Mouse (Mus musculus) embryonic facial prominence, embryonic 14.5 days (tissue): ENCODE results near the gene Atf2. TPM values are rescaled to one million over a fixed set of nuclear protein-coding genes. Genes with fewer than 3 reads are reported as not detected.
A peak's percentile ranks its signal among the peaks of the same experiment; 100 is the strongest.

Source experiments
- ATAC-seq: fragments of 200-750 bp; cut with Nextera tagmentation; 2 replicates; pipeline ENCODE4 v1.8.0; 2017; ENCODE audit warnings: low read depth, moderate number of reproducible peaks, moderate TSS enrichment
- DNase-seq: peaks from one replicate; pipeline ENCODE4 v3.0.0-alpha.2; 2015; ENCODE audit warnings: low spot score
- H3K27ac ChIP-seq: fragments of 300-500 bp; sonication (generic); replicated peaks from 2 replicates; pipeline ENCODE4 v1.5.1; 2014; ENCODE audit warnings: low read depth, mild to moderate bottlenecking, low read length, moderate library complexity
- H3K27me3 ChIP-seq: fragments of 300-500 bp; sonication (generic); replicated peaks from 2 replicates; pipeline ENCODE4 v1.6.1; 2014; ENCODE audit warnings: low read length; ENCODE audit not compliant: control insufficient read depth, insufficient read depth
- H3K36me3 ChIP-seq: fragments of 300-500 bp; sonication (generic); 2 replicates; pipeline ENCODE4 v1.6.1; 2014; ENCODE audit warnings: low read length, mixed read lengths; ENCODE audit not compliant: control insufficient read depth, insufficient read depth
- H3K4me1 ChIP-seq: fragments of 300-500 bp; sonication (generic); 2 replicates; pipeline ENCODE4 v1.6.1; 2014; ENCODE audit warnings: antibody characterized with exemption, low read length; ENCODE audit not compliant: control insufficient read depth, insufficient read depth
- H3K4me2 ChIP-seq: fragments of 300-500 bp; sonication (generic); 2 replicates; pipeline ENCODE4 v1.6.1; 2014; ENCODE audit warnings: low read depth, mild to moderate bottlenecking, low read length, moderate library complexity, mixed read lengths
- H3K4me3 ChIP-seq: fragments of 300-500 bp; sonication (generic); 2 replicates; pipeline ENCODE4 v1.5.1; 2014; ENCODE audit warnings: low read depth, mild to moderate bottlenecking, low read length
- H3K9ac ChIP-seq: fragments of 300-500 bp; sonication (generic); 2 replicates; pipeline ENCODE4 v1.6.1; 2014; ENCODE audit warnings: low read depth, mild to moderate bottlenecking, low read length, moderate library complexity, mixed read lengths
- H3K9me3 ChIP-seq: fragments of 300-500 bp; sonication (generic); 2 replicates; pipeline ENCODE4 v1.6.1; 2016; ENCODE audit warnings: low read length; ENCODE audit not compliant: control insufficient read depth
- WGBS: fragments of 180-500 bp; shearing (Covaris S2); extraction: QIAGEN DNeasy Blood & Tissue Kit; methylation state at CpG from one replicate; pipeline ENCODE4 v1.1.7; 2014; 5-methylcytosine and 5-hydroxymethylcytosine counted together
- polyA plus RNA-seq: library from polyadenylated mRNA; unstranded; fragments of >200 nt; fragmentation: Nextera tagmentation; extraction: Ambion mirVana; gene quantifications from 2 replicates; pipeline ENCODE4 v1.2.1, GENCODE M21; 2014

Atf2 gene
- polyA plus RNA-seq, 1 experiment from 2014 or later: 48.4 TPM

DNA sequence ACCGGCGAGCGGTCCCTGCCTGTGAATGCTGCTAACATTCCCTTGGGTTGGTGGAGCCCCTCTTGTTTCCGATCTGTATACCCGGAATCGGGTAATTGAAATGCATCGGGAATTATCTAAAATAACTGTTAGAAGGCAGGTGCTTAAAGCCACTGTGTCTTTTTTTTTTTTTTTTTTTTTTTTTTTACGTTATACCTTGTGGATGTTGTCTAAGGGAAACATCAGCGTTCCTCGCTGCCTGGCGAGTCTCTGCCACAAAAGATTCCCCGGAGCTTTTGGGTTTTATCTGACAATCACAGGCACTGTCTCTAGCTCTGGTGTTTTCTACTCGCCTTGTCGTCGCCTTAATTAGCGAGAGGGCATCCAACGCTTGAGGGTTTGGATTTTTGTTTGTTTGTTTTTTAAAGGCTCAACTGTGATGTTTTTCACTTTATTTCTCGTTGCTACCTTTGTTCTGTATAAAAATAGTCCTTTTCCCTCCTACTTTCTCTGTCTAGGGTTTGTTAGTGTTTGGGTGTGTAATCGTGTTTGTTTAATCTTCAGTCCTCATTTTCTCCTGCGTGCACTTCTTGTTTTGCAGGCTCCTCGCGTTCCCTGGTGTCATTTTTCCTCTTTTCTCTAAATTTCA, 116.6 kb downstream of the Atf2 start:
- Histone ChIP-seq H3K27ac (no peak overlapping the region), H3K4me1 (peaks cover 7% of the 10 kb centered on the region; the same call in 1 of the 2 replicates), H3K4me3 (peak overlapping the region; percentile 83), H3K27me3 (peaks cover 10% of the 10 kb centered on the region), H3K9me3 (no peaks in the 10 kb centered on the region), H3K36me3 (no peaks in the 10 kb centered on the region), H3K9ac (peak overlapping the region; percentile 84), H3K4me2 (peak overlapping the region; percentile 85)
- DNase-seq: no peak
- ATAC-seq: no peak
- WGBS: under 1% methylated on average over 22 of the region's 22 CpGs

DNA sequence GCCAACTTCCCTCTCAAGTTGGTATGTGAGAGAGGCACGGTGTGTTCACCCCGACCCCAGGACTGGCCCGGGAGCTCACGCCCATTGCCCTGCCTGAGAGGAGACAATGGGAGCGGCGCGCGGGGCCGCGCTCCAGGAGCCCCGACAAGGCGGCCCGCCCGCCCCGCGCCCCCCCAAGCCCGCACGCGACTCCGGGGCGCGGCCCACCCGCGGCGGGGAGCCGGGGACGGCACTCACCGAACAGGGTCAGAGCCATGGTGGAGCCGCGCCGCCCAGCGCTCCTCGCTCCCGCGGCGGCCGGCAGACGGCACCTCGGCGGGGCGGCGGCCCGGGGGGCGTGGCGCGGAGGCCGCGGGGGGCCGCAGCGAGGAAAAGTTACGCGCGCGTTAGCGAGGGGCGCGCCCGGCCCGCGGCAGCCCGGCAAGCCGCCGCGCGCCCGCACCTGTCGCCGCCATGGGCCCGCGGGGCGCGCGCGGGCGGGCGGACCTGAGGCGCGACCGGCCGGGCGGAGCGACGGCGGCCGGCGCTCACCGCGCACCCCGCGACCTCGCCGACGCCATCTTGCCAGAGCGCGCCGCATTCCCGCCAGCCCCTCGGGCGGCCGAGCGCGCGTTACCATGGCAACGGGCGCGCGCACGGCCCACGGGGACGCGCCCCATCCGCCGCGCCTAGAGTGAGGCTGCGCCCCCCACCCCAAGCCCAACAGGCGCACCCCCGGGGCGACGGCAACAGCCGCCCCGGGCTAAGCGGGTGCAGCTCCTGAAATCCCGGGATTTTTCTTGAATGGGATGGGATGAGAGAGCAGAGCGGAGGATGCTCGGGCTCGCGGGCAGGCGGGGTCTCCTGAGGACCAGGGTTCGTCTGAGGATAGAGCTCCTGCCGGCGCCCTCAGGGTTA, 117.4 kb downstream of the Atf2 start, which contains the start of gene Chn1:
Gene Chn1 (minus strand): TSS at position 561 of the 897 bp plus-strand sequence.
- H3K27me3 ChIP-seq: peaks cover 10% of the 10 kb centered on the region
- H3K36me3 ChIP-seq: no peaks in the 10 kb centered on the region
- DNase-seq (peak; percentile 81), ATAC-seq (peak; percentile 91)
- H3K9me3 ChIP-seq: no peaks in the 10 kb centered on the region
- peak within 1 kb of the TSS; percentile 55 for H3K27ac ChIP-seq
- under 1% methylated on average over 42 of the region's 131 CpGs for WGBS
- peak within 1 kb of the TSS; percentile 83 for H3K4me3 ChIP-seq
- peak within 1 kb of the TSS; percentile 84 for H3K9ac ChIP-seq
- peaks cover 7% of the 10 kb centered on the region; the same call in 1 of the 2 replicates for H3K4me1 ChIP-seq
- H3K4me2 ChIP-seq: peak within 1 kb of the TSS; percentile 85

DNA sequence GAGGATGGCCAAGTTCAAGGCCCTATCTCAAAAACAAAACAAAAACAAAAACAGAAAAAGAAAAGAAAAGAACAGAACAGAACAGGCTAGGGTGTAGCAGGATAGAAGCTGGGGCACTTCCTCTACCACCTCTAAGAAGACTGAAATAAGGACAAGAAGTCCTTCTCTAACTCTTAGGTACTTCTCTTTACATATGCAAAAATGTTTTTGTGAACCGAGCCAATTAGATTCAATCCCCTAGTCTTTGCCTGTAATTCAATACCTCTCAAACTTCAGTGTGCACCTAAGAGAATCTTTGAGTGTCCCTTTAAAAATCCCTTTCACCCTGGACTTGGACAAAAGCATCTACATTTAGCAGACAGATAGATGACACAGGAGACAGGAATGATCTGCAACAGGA, 119.5 kb downstream of the Atf2 start:
- H3K27me3 ChIP-seq: peaks cover 9% of the 10 kb centered on the region
- H3K4me1 ChIP-seq: peaks cover 7% of the 10 kb centered on the region; the same call in 1 of the 2 replicates
- no peak for ATAC-seq
- 0 out of 2 replicates have a peak overlapping the region, but pooled peaks have one; percentile 85 for H3K4me2 ChIP-seq
- H3K9ac ChIP-seq: no peak overlapping the region
- no peak overlapping the region for H3K4me3 ChIP-seq
- no peaks in the 10 kb centered on the region for H3K9me3 ChIP-seq
- no peak overlapping the region for H3K27ac ChIP-seq
- DNase-seq: no peak
- no peaks in the 10 kb centered on the region for H3K36me3 ChIP-seq
- 25% methylated on average over 1 of the region's 1 CpGs for WGBS

DNA sequence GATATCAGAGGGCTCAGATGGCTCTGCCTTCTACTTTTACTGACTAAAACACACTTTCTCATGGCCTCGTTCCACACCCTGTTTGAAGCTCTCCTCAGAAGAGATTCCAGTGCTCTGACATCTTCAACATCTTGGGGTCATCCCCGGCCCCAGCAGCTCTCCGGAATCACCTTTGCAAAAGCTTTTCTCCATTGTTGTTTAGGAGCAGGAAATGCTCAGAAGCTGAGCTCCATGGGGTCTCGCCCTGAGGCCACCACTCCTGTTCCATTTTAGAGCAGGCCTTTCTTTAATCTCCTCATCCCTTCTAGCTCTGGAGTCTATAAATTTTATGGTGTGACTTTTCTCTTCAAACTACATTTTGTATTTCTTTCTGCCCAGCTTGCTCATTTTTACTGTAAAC, 123.8 kb downstream of the Atf2 start:
- Histone ChIP-seq H3K9me3 (no peaks in the 10 kb centered on the region), H3K4me1 (0 out of 2 replicates have a peak, but pooled peaks cover 3% of the 10 kb centered on the region), H3K36me3 (no peaks in the 10 kb centered on the region), H3K27me3 (no peaks in the 10 kb centered on the region), H3K9ac (no peak overlapping the region), H3K4me3 (no peak overlapping the region), H3K4me2 (no peak overlapping the region), H3K27ac (no peak overlapping the region)
- 48% methylated on average over 4 of the region's 4 CpGs for WGBS
- ATAC-seq: no peak
- DNase-seq: no peak

Other genes with a start within 250 kb of the Atf2 start
- gene Chn1, start 117.3 kb downstream of the Atf2 start, polyA plus RNA-seq: 35.5 and 36.0 TPM in 2 replicates
- gene Atp5g3, start 18.7 kb upstream of the Atf2 start, polyA plus RNA-seq: 1,143 and 1,216 TPM in 2 replicates